Mouse (Mus musculus) v-Abl transformed pro-B cells (cell line): ENCODE measurements around the gene Fndc11.

ENCODE experiments used
- in situ Hi-C, 2 experiments: fragments of 400-800 bp; cut with MboI; formaldehyde crosslinking; loops; one replicate each; pipeline ENCODE4 v1.15.1; 2025; ENCODE audit not compliant: unreplicated experiment in 2 of 2

Gene Fndc11

GRCm38 (mm10) chr2:181249217-181249616 lies 29.4 kb downstream of the Fndc11 start:
- in situ Hi-C loops, result no loop called here

- in situ Hi-C loops, result no loop called here
Observed at GRCm38 (mm10) chr2:181251841-181252240, 32.0 kb downstream of the Fndc11 start.

- in situ Hi-C loops, result no loop called here
Observed at GRCm38 (mm10) chr2:181253248-181253647, 33.4 kb downstream of the Fndc11 start.

- in situ Hi-C loops, result no loop called here
Observed at GRCm38 (mm10) chr2:181266839-181267238, 47.0 kb downstream of the Fndc11 start.

- in situ Hi-C loops, result no loop called here
Observed at GRCm38 (mm10) chr2:181272092-181272491, 52.3 kb downstream of the Fndc11 start.
